Mouse (Mus musculus): Measurements from ENCODE around the gene Slc9a9. TPM values are rescaled to one million over a fixed set of nuclear protein-coding genes. Genes with fewer than 3 reads are reported as not detected.

Gene Slc9a9
- polyA plus RNA-seq, 1 experiment from 2014 or later = 3.2 TPM

GRCm38 (mm10) chr9:94976191-94976590 lies 306.5 kb downstream of the Slc9a9 start:
- Histone ChIP-seq H3K4me2 (ENCODE audit: low read depth, low read length) (no peak overlapping the region), H3K4me3 (ENCODE audit: low read depth, low read length) (no peak overlapping the region), H3K4me1 (ENCODE audit: control insufficient read depth, low read depth, low read length) (no peaks in the 10 kb centered on the region), H3K27ac (ENCODE audit: low read length) (no peak overlapping the region), H3K27me3 (ENCODE audit: control insufficient read depth, insufficient read depth, low read depth, low read length) (no peaks in the 10 kb centered on the region), H3K36me3 (ENCODE audit: control insufficient read depth, insufficient read depth) (no peaks in the 10 kb centered on the region), H3K9ac (ENCODE audit: low read depth, low read length) (no peak overlapping the region), H3K9me3 (replicated peaks; ENCODE audit: control insufficient read depth, low read length) (no peaks in the 10 kb centered on the region)
- ATAC-seq (ENCODE audit: low read depth) = no peak
- WGBS (ENCODE audit: insufficient replicate concordance) = 44% methylated on average over 1 of the region's 1 CpGs

DNA sequence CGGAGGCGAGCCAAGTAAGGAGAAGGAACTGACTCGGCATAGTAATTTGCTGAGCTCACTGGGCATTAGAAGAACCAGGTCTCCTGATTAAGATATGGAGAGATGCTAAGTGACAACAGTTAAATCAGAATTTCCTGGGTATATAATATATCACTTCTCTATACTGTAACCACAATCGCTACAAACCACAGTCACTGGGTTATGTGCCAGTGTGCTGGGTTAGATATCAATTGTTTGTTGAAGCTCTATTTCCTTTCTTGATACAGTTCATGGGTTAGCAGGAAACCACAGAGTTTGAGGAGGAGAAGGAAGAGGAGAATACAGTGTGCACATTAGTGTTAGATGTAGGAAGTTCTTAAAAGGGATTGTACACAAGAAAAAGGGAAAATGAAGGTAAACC lies 323.9 kb downstream of the Slc9a9 start:
- H3K27ac ChIP-seq (ENCODE audit: low read length) = no peak overlapping the region
- no peak overlapping the region for H3K4me3 ChIP-seq (ENCODE audit: low read depth, low read length)
- no peak overlapping the region for H3K4me2 ChIP-seq (ENCODE audit: low read depth, low read length)
- no peaks in the 10 kb centered on the region for H3K27me3 ChIP-seq (ENCODE audit: control insufficient read depth, insufficient read depth, low read depth, low read length)
- H3K9me3 ChIP-seq (replicated peaks; ENCODE audit: control insufficient read depth, low read length) = no peaks in the 10 kb centered on the region
- WGBS (ENCODE audit: insufficient replicate concordance) = 15% methylated on average over 4 of the region's 4 CpGs
- ATAC-seq (ENCODE audit: low read depth) = no peak
- no peaks in the 10 kb centered on the region for H3K4me1 ChIP-seq (ENCODE audit: control insufficient read depth, low read depth, low read length)
- H3K36me3 ChIP-seq (ENCODE audit: control insufficient read depth, insufficient read depth) = no peaks in the 10 kb centered on the region
- no peak overlapping the region for H3K9ac ChIP-seq (ENCODE audit: low read depth, low read length)

GRCm38 (mm10) chr9:95020136-95020706 lies 350.5 kb downstream of the Slc9a9 start:
- no peak overlapping the region for H3K27ac ChIP-seq (ENCODE audit: low read length)
- no peaks in the 10 kb centered on the region for H3K4me1 ChIP-seq (ENCODE audit: control insufficient read depth, low read depth, low read length)
- no peaks in the 10 kb centered on the region for H3K27me3 ChIP-seq (ENCODE audit: control insufficient read depth, insufficient read depth, low read depth, low read length)
- no peaks in the 10 kb centered on the region for H3K9me3 ChIP-seq (replicated peaks; ENCODE audit: control insufficient read depth, low read length)
- H3K9ac ChIP-seq (ENCODE audit: low read depth, low read length) = no peak overlapping the region
- no peak overlapping the region for H3K4me3 ChIP-seq (ENCODE audit: low read depth, low read length)
- ATAC-seq (ENCODE audit: low read depth) = no peak
- H3K36me3 ChIP-seq (ENCODE audit: control insufficient read depth, insufficient read depth) = no peaks in the 10 kb centered on the region
- no peak overlapping the region for H3K4me2 ChIP-seq (ENCODE audit: low read depth, low read length)
- 74% methylated on average over 12 of the region's 12 CpGs for WGBS (ENCODE audit: insufficient replicate concordance)

DNA sequence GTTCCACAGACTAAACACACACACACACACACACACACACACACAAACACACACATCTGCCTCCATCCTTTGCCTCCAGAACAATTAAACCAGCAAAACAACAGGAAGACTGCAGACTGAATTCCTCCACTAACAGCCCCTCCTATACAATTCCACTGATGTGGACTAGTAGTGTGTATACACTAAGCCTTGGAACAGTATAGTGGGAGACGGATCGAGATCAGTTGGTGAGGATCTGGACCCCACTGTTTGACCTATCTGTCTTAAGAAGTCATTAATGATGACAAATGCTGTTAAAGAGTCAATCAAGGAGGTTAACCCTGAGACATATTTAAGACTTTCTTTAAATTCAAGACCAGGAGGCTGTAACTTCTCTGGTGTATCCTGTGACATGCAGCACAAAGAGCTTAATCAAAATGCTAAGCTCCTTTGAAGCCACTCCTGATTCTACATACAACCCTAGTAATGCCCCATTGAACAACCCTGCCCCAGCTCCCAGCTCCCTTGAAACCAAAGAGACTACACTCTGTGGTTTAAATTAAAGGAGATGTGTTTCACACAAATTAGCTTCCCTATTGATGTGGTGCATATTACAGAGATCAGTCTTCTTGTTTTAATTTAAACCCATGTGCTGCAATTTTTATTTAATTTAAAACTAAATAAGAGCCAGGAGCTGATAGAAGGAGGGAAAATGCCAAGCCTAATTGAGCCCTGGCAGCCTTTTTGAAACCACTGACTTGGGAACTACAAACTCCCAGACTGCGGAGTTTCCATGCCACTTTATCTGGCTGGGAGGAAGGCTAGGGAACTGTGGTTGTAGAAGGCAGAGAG lies 364.6 kb downstream of the Slc9a9 start:
- H3K36me3 ChIP-seq (ENCODE audit: control insufficient read depth, insufficient read depth) = no peaks in the 10 kb centered on the region
- H3K9ac ChIP-seq (ENCODE audit: low read depth, low read length) = no peak overlapping the region
- no peak overlapping the region for H3K4me3 ChIP-seq (ENCODE audit: low read depth, low read length)
- H3K27me3 ChIP-seq (ENCODE audit: control insufficient read depth, insufficient read depth, low read depth, low read length) = no peaks in the 10 kb centered on the region
- no peak for ATAC-seq (ENCODE audit: low read depth)
- no peak overlapping the region for H3K27ac ChIP-seq (ENCODE audit: low read length)
- no peaks in the 10 kb centered on the region for H3K4me1 ChIP-seq (ENCODE audit: control insufficient read depth, low read depth, low read length)
- no peak overlapping the region for H3K4me2 ChIP-seq (ENCODE audit: low read depth, low read length)
- 74% methylated on average over 3 of the region's 3 CpGs for WGBS (ENCODE audit: insufficient replicate concordance)
- no peaks in the 10 kb centered on the region for H3K9me3 ChIP-seq (replicated peaks; ENCODE audit: control insufficient read depth, low read length)

DNA sequence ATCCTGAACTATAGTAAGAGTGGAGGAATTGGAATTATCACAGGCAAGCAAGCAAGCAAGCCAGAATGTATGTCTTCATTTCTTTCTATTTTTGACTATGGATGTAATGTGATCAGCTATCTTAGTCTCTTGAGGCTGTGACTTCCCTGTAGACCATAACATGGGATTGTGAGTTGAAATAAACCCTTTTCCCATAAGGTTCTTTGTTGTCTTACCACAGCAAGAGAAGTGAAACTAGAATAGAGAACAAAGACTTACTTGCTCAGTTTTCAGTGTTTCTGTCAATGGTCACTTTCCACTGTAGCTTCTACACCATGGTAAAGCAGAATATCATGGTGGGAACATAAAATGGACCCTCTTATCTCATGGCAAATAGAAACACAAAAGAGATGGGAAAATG lies 366.5 kb downstream of the Slc9a9 start:
- Histone ChIP-seq H3K4me3 (ENCODE audit: low read depth, low read length) (no peak overlapping the region), H3K9ac (ENCODE audit: low read depth, low read length) (no peak overlapping the region), H3K36me3 (ENCODE audit: control insufficient read depth, insufficient read depth) (no peaks in the 10 kb centered on the region), H3K4me2 (ENCODE audit: low read depth, low read length) (no peak overlapping the region), H3K4me1 (ENCODE audit: control insufficient read depth, low read depth, low read length) (no peaks in the 10 kb centered on the region), H3K27me3 (ENCODE audit: control insufficient read depth, insufficient read depth, low read depth, low read length) (no peaks in the 10 kb centered on the region), H3K9me3 (replicated peaks; ENCODE audit: control insufficient read depth, low read length) (no peaks in the 10 kb centered on the region), H3K27ac (ENCODE audit: low read length) (no peak overlapping the region)
- ATAC-seq (ENCODE audit: low read depth) = no peak

- Histone ChIP-seq H3K36me3 (ENCODE audit: control insufficient read depth, insufficient read depth) (no peaks in the 10 kb centered on the region), H3K27ac (ENCODE audit: low read length) (no peak overlapping the region), H3K9ac (ENCODE audit: low read depth, low read length) (no peak overlapping the region), H3K4me2 (ENCODE audit: low read depth, low read length) (no peak overlapping the region), H3K27me3 (ENCODE audit: control insufficient read depth, insufficient read depth, low read depth, low read length) (no peaks in the 10 kb centered on the region), H3K4me3 (ENCODE audit: low read depth, low read length) (no peak overlapping the region), H3K4me1 (ENCODE audit: control insufficient read depth, low read depth, low read length) (no peaks in the 10 kb centered on the region), H3K9me3 (replicated peaks; ENCODE audit: control insufficient read depth, low read length) (no peaks in the 10 kb centered on the region)
- no peak for ATAC-seq (ENCODE audit: low read depth)
- 27% methylated on average over 1 of the region's 1 CpGs for WGBS (ENCODE audit: insufficient replicate concordance)
Observed at GRCm38 (mm10) chr9:95042420-95042819, 372.7 kb downstream of the Slc9a9 start.

GRCm38 (mm10) chr9:95052160-95052559 lies 382.5 kb downstream of the Slc9a9 start:
- Histone ChIP-seq H3K27ac (ENCODE audit: low read length) (no peak overlapping the region), H3K4me3 (ENCODE audit: low read depth, low read length) (no peak overlapping the region), H3K27me3 (ENCODE audit: control insufficient read depth, insufficient read depth, low read depth, low read length) (no peaks in the 10 kb centered on the region), H3K9me3 (replicated peaks; ENCODE audit: control insufficient read depth, low read length) (no peaks in the 10 kb centered on the region), H3K4me1 (ENCODE audit: control insufficient read depth, low read depth, low read length) (no peaks in the 10 kb centered on the region), H3K4me2 (ENCODE audit: low read depth, low read length) (no peak overlapping the region), H3K36me3 (ENCODE audit: control insufficient read depth, insufficient read depth) (no peaks in the 10 kb centered on the region), H3K9ac (ENCODE audit: low read depth, low read length) (no peak overlapping the region)
- 65% methylated on average over 9 of the region's 9 CpGs for WGBS (ENCODE audit: insufficient replicate concordance)
- no peak for ATAC-seq (ENCODE audit: low read depth)

- no peak overlapping the region for H3K27ac ChIP-seq (ENCODE audit: low read length)
- H3K9ac ChIP-seq (ENCODE audit: low read depth, low read length) = no peak overlapping the region
- no peaks in the 10 kb centered on the region for H3K36me3 ChIP-seq (ENCODE audit: control insufficient read depth, insufficient read depth)
- H3K4me2 ChIP-seq (ENCODE audit: low read depth, low read length) = no peak overlapping the region
- no peaks in the 10 kb centered on the region for H3K27me3 ChIP-seq (ENCODE audit: control insufficient read depth, insufficient read depth, low read depth, low read length)
- 45% methylated on average over 5 of the region's 5 CpGs for WGBS (ENCODE audit: insufficient replicate concordance)
- no peaks in the 10 kb centered on the region for H3K4me1 ChIP-seq (ENCODE audit: control insufficient read depth, low read depth, low read length)
- no peak overlapping the region for H3K4me3 ChIP-seq (ENCODE audit: low read depth, low read length)
- no peaks in the 10 kb centered on the region for H3K9me3 ChIP-seq (replicated peaks; ENCODE audit: control insufficient read depth, low read length)
- ATAC-seq (ENCODE audit: low read depth) = no peak
Observed at GRCm38 (mm10) chr9:95053183-95053582, 383.5 kb downstream of the Slc9a9 start.

- Histone ChIP-seq H3K4me3 (ENCODE audit: low read depth, low read length) (no peak overlapping the region), H3K36me3 (ENCODE audit: control insufficient read depth, insufficient read depth) (no peaks in the 10 kb centered on the region), H3K9ac (ENCODE audit: low read depth, low read length) (no peak overlapping the region), H3K4me1 (ENCODE audit: control insufficient read depth, low read depth, low read length) (no peaks in the 10 kb centered on the region), H3K27me3 (ENCODE audit: control insufficient read depth, insufficient read depth, low read depth, low read length) (no peaks in the 10 kb centered on the region), H3K9me3 (replicated peaks; ENCODE audit: control insufficient read depth, low read length) (no peaks in the 10 kb centered on the region), H3K4me2 (ENCODE audit: low read depth, low read length) (no peak overlapping the region), H3K27ac (ENCODE audit: low read length) (no peak overlapping the region)
- no peak for ATAC-seq (ENCODE audit: low read depth)
- 62% methylated on average over 4 of the region's 4 CpGs for WGBS (ENCODE audit: insufficient replicate concordance)
Observed at GRCm38 (mm10) chr9:95055843-95056242, 386.1 kb downstream of the Slc9a9 start.

Data from liver, embryonic 16.5 days (tissue).